Comparison of ENCODE assay signal across 17 mouse cellular contexts in genomic region chr6:101259411-101259810, GRCm38 (mm10).
"Had no signal": no experiment of that assay in that cellular context is flagged by ENCODE, and none has a peak within 500 bp of the region (broad histone marks: within the 10 kb centered on the region; RNA-seq: fewer than 3 reads in every experiment).

No protein-coding gene starts in this region.

- H3K27ac ChIP-seq: lung, embryonic 15.5 days; macrophage; midbrain, embryonic 12.5 days; neural tube, embryonic 12.5 days; stomach, embryonic 15.5 days; stomach, postnatal 0 days had no signal

- ATAC-seq: lung, postnatal 0 days; midbrain, embryonic 16.5 days had no signal

- H3K27me3 ChIP-seq: lung, embryonic 15.5 days; megakaryocyte, embryonic 14.5 days; neural tube, embryonic 12.5 days; stomach, embryonic 15.5 days had no signal

- H3K9me3 ChIP-seq: lung, embryonic 15.5 days; megakaryocyte, embryonic 14.5 days; midbrain, embryonic 12.5 days; neural tube, embryonic 12.5 days; stomach, embryonic 15.5 days had no signal

- H3K4me2 ChIP-seq: lung, embryonic 15.5 days; midbrain, embryonic 12.5 days; neural tube, embryonic 12.5 days; stomach, embryonic 15.5 days had no signal

- DNase-seq: lung, adult 2 months; lung, postnatal 14 days; lung, postnatal 36 days; midbrain, embryonic 14.5 days; right cerebral cortex, postnatal 14 days; thymus, adult 2 months; thymus, postnatal 25 days; thymus, postnatal 4 days had no signal

- H3K4me1 ChIP-seq: megakaryocyte, embryonic 14.5 days had no signal

- H3K4me3 ChIP-seq: lung, embryonic 15.5 days; megakaryocyte, embryonic 14.5 days; midbrain, embryonic 12.5 days; neural tube, embryonic 12.5 days; stomach, embryonic 15.5 days had no signal

- H3K9ac ChIP-seq: lung, embryonic 15.5 days; midbrain, embryonic 12.5 days; neural tube, embryonic 12.5 days; stomach, embryonic 15.5 days had no signal

- H3K36me3 ChIP-seq: lung, embryonic 15.5 days; midbrain, embryonic 12.5 days; neural tube, embryonic 12.5 days; stomach, embryonic 15.5 days had no signal
